Mouse (Mus musculus) c-Kit-positive CD71-positive TER-119-positive erythroid progenitor cells, embryonic 14.5 days (primary cell): ENCODE measurements around the gene Myh13.

Experiments
- DNase-seq: peaks from one replicate; pipeline ENCODE4 v3.0.0-alpha.2; 2013; ENCODE audit warnings: low spot score

Myh13 gene

DNA sequence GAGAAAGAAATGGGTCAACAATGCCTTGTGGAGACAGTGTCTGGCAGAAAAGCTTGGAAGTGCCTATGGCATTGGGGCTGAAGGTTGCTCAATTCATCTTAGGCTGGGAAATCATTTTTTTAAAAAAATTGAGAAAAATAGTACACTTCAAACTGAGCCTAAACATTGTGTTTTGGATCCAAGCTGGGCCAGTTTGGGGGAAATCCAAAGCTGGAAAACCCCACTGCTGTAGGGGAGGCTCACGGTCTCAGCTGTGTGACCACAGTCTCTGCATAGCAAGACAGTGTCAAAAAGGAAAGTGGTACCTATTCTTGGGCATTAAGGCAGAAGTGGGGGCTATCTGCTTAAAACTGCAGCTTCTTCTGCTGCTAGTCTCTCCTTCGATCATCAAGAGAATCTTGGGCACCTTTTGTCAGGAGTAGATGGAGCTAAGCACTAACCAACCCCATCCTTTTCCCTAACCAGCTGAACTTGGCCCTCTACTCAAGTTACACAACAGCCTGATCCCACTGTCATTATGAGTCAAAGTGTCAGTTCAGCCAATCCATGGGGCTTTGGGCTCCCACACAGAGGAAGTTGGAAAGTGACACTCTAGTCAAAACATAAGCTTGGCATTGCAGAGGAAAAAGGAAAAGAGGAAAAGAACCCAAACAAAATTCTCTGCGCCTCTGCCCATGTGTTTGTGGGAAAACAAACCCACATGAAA is 69.4 kb downstream of the Myh13 start:
- no peak for DNase-seq

DNA sequence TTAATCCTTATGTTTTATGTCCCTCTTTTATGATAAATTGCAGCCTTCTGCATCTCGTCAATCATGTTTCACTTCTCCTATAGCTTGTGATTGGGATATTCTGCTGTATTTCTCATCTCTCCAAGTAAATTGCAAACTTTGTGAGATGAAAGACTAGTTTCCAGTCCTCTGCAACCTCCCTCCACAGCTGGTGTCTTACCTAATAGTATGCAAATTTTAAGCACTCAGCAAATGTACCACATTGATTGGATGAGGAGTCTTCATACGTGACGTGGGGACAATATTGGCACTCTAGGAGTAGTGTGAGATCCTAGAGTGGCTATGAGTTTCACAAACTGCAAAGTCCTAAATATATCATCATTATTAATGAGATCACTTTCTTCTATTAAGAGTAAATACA is 70.9 kb downstream of the Myh13 start:
- no peak for DNase-seq

DNA sequence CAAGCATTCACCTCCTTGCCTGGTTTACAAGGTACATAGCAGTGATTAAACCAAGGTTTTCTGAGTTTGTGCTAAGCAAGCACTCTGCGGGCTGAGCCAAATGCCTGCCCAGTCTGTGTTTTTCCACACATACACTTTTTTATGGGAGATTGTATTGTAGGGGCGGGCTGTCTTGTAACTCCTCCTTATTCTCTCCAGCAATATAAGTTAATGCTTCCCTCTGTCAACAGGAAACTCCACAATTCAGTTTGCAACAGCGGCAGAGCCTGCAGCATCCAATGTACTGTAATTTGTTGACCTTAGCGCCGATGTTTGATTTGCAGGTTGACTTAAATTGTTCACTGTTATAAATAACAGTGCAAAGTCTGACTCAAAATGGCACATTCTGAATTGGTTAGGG is 79.5 kb downstream of the Myh13 start:
- DNase-seq = no peak

DNA sequence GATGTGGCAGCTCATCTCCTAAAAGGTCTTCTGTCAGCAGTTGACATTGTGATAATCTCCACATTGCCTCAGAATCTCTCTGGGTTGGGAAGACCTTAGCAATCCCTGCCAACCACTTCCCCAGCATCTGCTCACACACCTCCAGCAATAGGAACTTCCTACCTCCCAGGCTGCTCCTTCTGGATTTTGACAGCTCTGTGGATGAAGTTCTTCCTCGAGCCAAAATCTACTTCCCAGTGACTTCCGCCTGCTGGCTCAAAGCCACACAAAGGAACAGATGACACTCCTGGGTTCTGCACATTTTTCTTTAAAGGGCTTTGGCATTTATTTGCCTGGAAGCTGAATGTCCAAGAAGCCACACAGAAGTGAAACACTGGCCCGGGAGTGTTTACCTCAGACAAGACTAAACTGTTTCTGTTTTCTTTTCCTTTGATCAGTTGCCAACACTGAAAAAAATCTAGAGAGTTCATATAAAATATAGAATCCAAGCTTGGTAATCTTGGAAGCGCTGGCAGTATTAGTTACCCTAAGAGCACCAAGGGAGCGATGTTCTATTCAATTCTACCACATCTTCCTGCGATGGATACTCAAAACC is 93.0 kb downstream of the Myh13 start:
- no peak for DNase-seq
